Mouse (Mus musculus) gastrocnemius, postnatal 10 days (tissue): Measurements from ENCODE around the gene Cyp2f2. TPM values are rescaled to one million over a fixed set of nuclear protein-coding genes. Genes with fewer than 3 reads are reported as not detected.

Experiments
- DNase-seq: peaks from one replicate; pipeline ENCODE4 v3.0.0; 2021; ENCODE audit warnings: mixed read lengths
- long read RNA-seq, 2 experiments: library from polyadenylated mRNA; stranded (forward); transcript quantifications; one replicate each; pipeline ENCODE4 v2.0.0; 2021
- total RNA-seq, 2 experiments: library from RNA; stranded (reverse); gene quantifications; 2 replicates each; pipeline ENCODE4 v1.2.3; 2021

The Cyp2f2 gene
- total RNA-seq = under 1 TPM in 1 of 2 experiments, not detected in 1; 0.28 TPM
- long read RNA-seq, experiment 1 = 0 reads
- long read RNA-seq, experiment 2 = 0 reads

GRCm38 (mm10) chr7:27119676-27120075 lies at the start of gene Cyp2f2:
TSS of gene Cyp2f2 (plus strand) at chr7:27119909.
- DNase-seq = no peak

- DNase-seq = no peak
These were observed 41.1 kb upstream of the Cyp2f2 start for GRCm38 (mm10) chr7:27078641-27079040.

GRCm38 (mm10) chr7:27081625-27082024 lies 38.1 kb upstream of the Cyp2f2 start:
- DNase-seq = no peak

GRCm38 (mm10) chr7:27091039-27091438 lies 28.7 kb upstream of the Cyp2f2 start:
- no peak for DNase-seq

GRCm38 (mm10) chr7:27092038-27092703 lies 27.5 kb upstream of the Cyp2f2 start:
- no peak for DNase-seq

GRCm38 (mm10) chr7:27092882-27093281 lies 26.8 kb upstream of the Cyp2f2 start:
- no peak for DNase-seq

- DNase-seq = no peak
These were observed 14.8 kb upstream of the Cyp2f2 start for GRCm38 (mm10) chr7:27104882-27105281.

- no peak for DNase-seq
These were observed 9.4 kb upstream of the Cyp2f2 start for GRCm38 (mm10) chr7:27110327-27110726.

- no peak for DNase-seq
These were observed 8.7 kb upstream of the Cyp2f2 start for GRCm38 (mm10) chr7:27111038-27111437.

GRCm38 (mm10) chr7:27111987-27112386 lies 7.7 kb upstream of the Cyp2f2 start:
- no peak for DNase-seq

- DNase-seq = no peak
These were observed 1.6 kb upstream of the Cyp2f2 start for GRCm38 (mm10) chr7:27118033-27118511.

- DNase-seq = no peak
These were observed 4.7 kb downstream of the Cyp2f2 start for GRCm38 (mm10) chr7:27124305-27124832.

- no peak for DNase-seq
These were observed 5.3 kb downstream of the Cyp2f2 start for GRCm38 (mm10) chr7:27124969-27125368.

GRCm38 (mm10) chr7:27128162-27128561 lies 8.5 kb downstream of the Cyp2f2 start:
- no peak for DNase-seq

- no peak for DNase-seq
These were observed 9.2 kb downstream of the Cyp2f2 start for GRCm38 (mm10) chr7:27128946-27129345.

- no peak for DNase-seq
These were observed 10.1 kb downstream of the Cyp2f2 start for GRCm38 (mm10) chr7:27129811-27130210.

- DNase-seq = no peak
These were observed 11.0 kb downstream of the Cyp2f2 start for GRCm38 (mm10) chr7:27130521-27131370.

- DNase-seq = no peak
These were observed 11.7 kb downstream of the Cyp2f2 start for GRCm38 (mm10) chr7:27131387-27131786.

GRCm38 (mm10) chr7:27132588-27132987 lies 12.9 kb downstream of the Cyp2f2 start:
- DNase-seq = peak; percentile 66

- DNase-seq = peak; percentile 47
These were observed 13.4 kb downstream of the Cyp2f2 start for GRCm38 (mm10) chr7:27133156-27133555.

- DNase-seq = no peak
These were observed 14.0 kb downstream of the Cyp2f2 start for GRCm38 (mm10) chr7:27133757-27134156.

GRCm38 (mm10) chr7:27136410-27136996 lies 16.8 kb downstream of the Cyp2f2 start:
- no peak for DNase-seq
